Mouse (Mus musculus) retina, embryonic 14.5 days (tissue): Measurements from ENCODE around the gene Rmi1.
"Not testable (repeated sequence)": the region's sequence is repeated elsewhere in the genome, so short reads cannot be mapped to it uniquely, and the experiment has no call there.

Experiments used
- DNase-seq: peaks from one replicate; pipeline ENCODE4 v3.0.0-alpha.2; 2015; ENCODE audit warnings: low spot score

Gene Rmi1

DNA sequence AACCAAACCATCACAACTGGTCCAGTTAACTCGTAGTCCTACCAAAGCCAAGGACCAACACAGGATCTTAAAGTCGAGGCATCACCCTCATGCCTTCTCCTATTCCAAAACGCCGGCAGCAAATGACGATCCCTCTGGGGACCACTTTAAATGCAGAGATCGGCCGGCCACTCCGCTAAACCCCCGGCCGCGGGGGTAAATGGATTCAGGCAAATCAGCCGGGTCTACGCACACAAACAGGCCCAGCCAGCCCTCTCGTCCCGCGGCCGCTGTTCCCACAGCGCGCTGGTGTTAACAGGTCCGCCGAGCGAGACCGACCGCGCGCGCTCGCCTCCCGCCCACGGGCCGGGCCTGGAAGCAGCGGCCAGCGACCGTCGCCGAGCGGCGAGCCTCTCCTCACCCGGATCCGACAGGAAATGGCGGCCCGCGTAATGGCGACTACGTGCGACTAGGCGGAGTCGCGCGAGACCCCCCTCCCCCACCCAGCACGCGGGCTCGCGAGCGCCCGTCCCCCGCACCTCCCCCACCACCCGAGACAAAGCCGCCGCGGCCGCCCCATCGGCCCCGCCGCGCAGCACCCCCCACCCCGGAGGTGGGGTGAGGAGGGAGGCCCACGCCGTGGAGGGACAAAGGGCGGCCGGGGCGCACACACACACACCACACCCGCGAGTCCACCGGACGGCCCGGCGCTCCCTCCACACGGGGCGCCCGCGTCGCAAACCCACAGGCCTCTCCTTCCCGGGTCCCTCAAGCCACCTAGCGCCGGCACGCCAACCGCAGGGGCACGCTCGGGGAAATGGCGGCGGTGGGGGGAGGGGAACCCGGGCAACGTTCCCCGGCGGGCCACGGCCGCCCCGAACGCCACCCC is 679 bp upstream of the Rmi1 start:
- DNase-seq: peak; percentile 81

DNA sequence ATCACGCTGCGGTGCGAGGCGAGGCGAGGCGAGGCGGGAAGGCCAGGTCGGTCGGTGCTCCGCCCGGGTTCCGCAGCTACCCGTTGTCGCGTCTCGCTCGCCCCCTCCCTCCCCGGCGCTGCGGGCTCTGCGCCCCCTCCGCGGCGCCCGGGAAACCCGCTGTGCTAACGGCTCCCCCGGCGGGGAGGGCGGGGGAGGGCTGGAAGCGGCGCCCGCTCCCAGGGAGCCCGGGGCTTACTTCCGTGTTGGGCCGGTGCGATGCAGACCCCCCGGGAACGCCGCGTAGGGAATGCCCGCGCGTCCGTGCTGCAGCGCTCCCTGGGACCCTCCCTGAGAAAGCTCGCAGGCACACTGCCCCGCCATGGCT is 679 bp downstream of the Rmi1 start:
- DNase-seq: no peak

GRCm38 (mm10) chr13:58403243-58403642 is 1.2 kb downstream of the Rmi1 start, which contains the start of gene Hnrnpk:
Gene Hnrnpk (minus strand): TSS chr13:58403343.
- not testable (repeated sequence) for DNase-seq

GRCm38 (mm10) chr13:58411073-58411472 is 9.0 kb downstream of the Rmi1 start:
- no peak for DNase-seq

DNA sequence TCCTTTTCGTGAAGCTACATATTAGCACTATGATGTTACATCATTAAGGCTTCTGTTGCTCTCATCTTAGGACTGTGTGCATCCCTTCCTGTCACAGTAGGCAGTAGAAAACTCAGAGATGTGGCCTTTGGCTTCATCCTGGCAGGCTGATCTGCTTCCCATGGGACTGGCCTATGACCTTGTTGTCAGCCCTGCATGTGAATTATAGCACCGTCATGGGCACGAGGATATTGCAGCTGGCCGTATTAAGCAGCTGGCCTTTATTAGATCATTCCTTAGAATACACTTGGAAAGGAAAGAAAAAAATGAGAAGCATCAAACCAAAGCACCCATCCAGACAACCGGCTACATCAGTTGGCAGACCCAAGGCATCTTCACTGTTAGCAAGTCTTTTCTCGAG is 13.3 kb downstream of the Rmi1 start:
- DNase-seq: no peak

GRCm38 (mm10) chr13:58415838-58416237 is 13.8 kb downstream of the Rmi1 start:
- DNase-seq: no peak

GRCm38 (mm10) chr13:58418656-58419055 is 16.6 kb downstream of the Rmi1 start:
- DNase-seq: no peak

DNA sequence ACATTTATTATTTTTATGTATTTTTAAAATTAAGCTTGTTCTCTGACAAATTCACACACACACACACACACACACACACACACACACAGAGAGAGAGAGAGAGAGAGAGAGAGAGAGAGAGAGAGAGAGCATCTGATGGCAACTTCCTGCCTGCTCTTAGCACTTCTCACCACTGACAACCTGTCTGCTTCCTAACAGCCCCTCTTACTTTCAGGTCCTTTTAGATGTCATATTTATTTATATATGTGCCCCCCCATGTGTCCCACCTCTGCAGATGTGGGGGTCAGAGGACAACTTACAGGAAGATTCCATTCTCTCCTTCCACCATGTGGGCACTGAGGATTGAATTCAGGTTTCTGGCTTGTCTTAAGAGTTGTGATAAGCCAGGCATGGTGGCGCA is 17.2 kb downstream of the Rmi1 start:
- DNase-seq: no peak

DNA sequence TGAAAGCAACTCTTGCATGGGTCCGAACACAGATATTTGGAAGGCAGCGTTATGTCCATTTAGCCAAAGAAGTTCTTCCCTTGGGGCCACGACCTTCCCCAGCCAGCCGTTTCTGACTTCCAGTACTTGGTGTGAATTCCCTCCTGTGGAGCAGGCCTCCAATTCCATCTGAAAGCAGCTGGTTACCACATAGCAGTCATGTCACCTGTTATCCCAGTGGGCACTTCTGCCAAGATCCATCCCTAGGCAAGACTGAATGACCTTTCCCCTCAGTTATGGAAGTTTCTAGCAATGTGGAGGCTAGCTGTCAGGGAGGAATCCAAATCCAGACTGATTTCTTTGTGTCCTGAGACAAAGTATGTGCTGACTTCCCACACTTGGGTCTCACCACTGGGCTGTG is 19.0 kb downstream of the Rmi1 start:
- no peak for DNase-seq

DNA sequence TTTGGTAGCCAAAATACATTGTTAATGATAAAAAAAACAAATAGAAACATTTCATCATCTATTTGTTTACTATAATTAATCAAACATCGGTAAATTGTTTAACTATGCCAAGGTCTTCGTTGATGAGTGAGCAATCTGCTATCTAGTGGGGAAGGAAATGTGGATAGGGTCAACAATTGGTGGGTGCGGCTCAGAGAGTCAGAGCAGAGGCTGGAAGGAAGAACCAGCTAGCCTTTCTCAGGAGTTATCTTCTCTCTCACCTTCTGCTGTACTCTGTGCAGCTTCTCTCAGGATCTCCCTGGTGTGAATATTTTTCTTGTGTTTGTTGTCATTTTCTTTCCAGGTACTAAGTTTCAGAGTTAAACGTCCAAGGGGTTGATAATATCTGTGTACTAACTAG is 20.2 kb downstream of the Rmi1 start:
- DNase-seq: no peak

DNA sequence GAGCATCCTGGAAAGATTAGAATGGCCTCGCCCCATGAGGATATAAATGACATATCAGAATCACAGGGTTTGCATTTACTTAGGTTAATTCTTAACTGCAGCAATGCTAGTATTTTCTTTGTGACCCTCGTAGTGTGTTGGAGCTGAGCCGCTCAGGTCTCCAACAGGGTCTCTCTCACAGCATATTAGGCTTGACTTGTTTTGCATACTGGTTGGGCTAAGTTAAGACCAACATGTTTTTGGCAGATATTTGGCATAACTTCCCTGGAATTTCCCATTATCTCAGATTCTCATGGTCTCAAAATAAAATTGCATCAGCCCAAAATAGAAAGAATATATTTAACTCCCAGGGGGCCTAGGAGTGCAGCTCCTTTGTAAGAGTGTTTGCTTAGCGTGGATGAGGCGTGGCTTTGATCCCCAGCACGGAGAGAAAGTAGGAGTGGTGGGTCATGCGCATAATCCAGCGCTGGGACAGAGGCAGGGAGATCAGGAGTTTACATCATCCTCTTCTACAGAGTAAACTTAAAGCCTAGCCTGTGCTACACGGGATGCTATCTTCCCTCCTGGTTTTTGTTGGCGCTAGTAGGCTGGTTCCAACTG is 21.1 kb downstream of the Rmi1 start:
- no peak for DNase-seq

GRCm38 (mm10) chr13:58439716-58440115 is 37.7 kb downstream of the Rmi1 start:
- DNase-seq: peak; percentile 44

DNA sequence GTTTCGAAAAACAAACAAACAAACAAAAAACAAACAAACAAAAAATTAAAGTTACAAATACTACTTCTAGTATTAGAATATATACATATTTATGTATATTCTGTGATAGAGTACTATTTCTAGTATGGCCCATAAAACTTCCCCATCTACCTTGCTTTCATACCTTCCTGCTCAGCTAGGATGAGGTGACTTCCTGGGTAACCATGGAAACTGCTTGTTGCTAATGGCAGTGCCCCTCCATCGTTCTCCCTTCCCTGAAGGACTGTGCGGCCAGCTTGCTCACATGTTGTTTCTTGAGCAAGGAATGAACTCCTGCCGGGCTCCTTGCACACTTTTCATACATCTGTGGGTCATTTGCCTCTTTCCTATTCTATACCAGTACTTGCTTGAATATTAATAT is 41.3 kb downstream of the Rmi1 start:
- no peak for DNase-seq

- no peak for DNase-seq
Measured at GRCm38 (mm10) chr13:58443787-58444186, 41.7 kb downstream of the Rmi1 start.

GRCm38 (mm10) chr13:58446541-58446940 is 44.5 kb downstream of the Rmi1 start:
- no peak for DNase-seq

GRCm38 (mm10) chr13:58450459-58451182 is 48.6 kb downstream of the Rmi1 start:
- DNase-seq: no peak

- no peak for DNase-seq
Measured at GRCm38 (mm10) chr13:58452246-58452645, 50.2 kb downstream of the Rmi1 start.

DNA sequence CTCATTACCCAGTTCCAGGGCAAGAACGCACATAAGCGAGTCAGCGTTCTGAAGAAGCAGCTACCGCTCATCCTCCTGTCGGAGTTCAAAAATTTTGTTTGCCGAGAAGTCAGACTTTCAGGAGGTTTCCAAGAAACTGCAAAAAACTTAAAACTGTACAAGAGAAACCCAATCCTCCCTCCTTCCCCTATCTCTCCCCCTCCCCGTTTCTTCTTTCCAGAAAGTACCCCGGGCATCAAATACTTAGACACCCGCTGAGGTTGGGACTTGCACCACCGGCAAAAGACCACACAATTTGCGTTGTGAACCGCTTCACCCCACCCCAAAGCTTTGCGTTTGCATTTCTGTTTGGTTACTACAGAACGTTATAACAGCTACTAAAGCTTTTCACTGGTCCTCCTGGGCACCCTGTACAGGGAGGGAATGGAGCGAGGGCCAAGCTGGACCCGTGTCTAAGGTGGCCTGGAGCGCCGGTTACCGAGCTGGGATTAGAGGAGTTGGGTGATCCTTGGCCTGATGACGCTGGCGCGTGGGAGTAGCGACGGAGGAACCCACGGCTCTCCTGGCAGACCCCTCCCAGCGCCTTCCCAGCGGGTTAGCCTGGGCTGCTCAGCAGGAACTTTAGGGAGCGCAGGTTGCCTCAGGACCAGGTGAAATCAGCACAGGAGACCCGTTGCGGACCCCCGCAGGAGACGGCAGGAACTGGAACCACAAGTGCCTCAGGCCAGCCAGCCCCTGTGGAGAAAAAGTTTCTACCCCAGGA is 50.8 kb downstream of the Rmi1 start:
- no peak for DNase-seq

- no peak for DNase-seq
Measured at GRCm38 (mm10) chr13:58453541-58453940, 51.5 kb downstream of the Rmi1 start.

- DNase-seq: no peak
Measured at GRCm38 (mm10) chr13:58456547-58456946, 54.5 kb downstream of the Rmi1 start.

DNA sequence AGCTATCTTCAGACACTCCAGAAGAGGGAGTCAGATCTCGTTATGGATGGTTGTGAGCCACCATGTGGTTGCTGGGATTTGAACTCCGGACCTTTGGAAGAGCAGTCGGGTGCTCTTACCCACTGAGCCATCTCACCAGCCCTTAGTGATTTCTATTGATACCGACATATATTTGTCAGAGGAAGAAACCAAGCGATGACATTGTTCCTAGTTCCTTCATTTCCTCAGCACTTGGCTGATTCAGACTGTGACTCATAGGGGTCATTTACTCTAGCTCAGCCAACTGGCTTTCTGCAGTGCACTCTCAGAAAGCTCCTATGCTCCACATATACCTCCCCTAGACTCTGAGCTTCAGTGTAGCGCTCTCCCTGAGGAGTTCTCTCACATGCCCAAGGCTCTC is 56.8 kb downstream of the Rmi1 start:
- not testable (repeated sequence) for DNase-seq
